Comparison of ENCODE assay signal across 11 mouse cellular contexts in genomic region chr4:78288506-78288905, GRCm38 (mm10).
"Had no signal": no experiment of that assay in that cellular context is flagged by ENCODE, and none has a peak within 500 bp of the region (broad histone marks: within the 10 kb centered on the region; RNA-seq: fewer than 3 reads in every experiment).

No protein-coding gene starts in this region.

- ATAC-seq: intestine, embryonic 16.5 days; midbrain, embryonic 16.5 days had no signal

- H3K9ac ChIP-seq: limb, embryonic 13.5 days; liver, embryonic 14.5 days; midbrain, embryonic 12.5 days; neural tube, embryonic 13.5 days had no signal

- DNase-seq: kidney, adult 8-10 months; kidney, postnatal 25 days; lung, adult 18-20 months; retina, postnatal 1 day; thymus, postnatal 4 days had no signal

- H3K36me3 ChIP-seq: limb, embryonic 13.5 days; midbrain, embryonic 12.5 days; neural tube, embryonic 13.5 days had no signal

- H3K4me3 ChIP-seq: limb, embryonic 13.5 days; midbrain, embryonic 12.5 days; neural tube, embryonic 13.5 days had no signal

- H3K4me2 ChIP-seq: limb, embryonic 13.5 days; midbrain, embryonic 12.5 days; neural tube, embryonic 13.5 days had no signal

- H3K4me1 ChIP-seq: limb, embryonic 13.5 days; midbrain, embryonic 12.5 days; neural tube, embryonic 13.5 days had no signal

- H3K27me3 ChIP-seq: limb, embryonic 13.5 days; midbrain, embryonic 12.5 days; neural tube, embryonic 13.5 days had no signal

- H3K27ac ChIP-seq: limb, embryonic 13.5 days; liver, embryonic 14.5 days; midbrain, embryonic 12.5 days; neural tube, embryonic 13.5 days had no signal

- H3K9me3 ChIP-seq: limb, embryonic 13.5 days; midbrain, embryonic 12.5 days; neural tube, embryonic 13.5 days had no signal
